In the genomic region with DNA sequence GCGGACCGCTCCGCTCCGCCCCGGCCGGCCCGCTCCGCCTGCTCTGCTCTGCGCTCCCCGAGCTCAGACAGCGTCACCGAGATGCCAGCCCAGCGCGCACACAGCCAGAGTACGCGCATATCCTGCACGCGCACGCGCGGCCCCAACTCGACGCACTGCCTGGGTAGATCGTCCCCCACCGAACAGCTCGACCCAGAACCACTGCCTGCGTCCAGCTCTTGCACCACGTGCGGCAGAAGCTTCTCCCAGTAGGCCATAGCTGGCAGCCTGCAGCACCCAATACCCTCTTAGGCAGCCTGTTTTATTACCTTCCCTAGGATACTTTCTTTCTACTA, we compare ENCODE assay signal across 8 mouse cellular contexts. TPM values are rescaled to one million over a fixed set of nuclear protein-coding genes. Genes with fewer than 3 reads are reported as not detected.
DNase-seq lines count a peak whose midpoint lies in the region; ATAC-seq and TF ChIP-seq lines count a peak whose summit lies in the region.

Gene Rhbdl1, minus strand, starts transcription at position 220 of the 335 bp plus-strand sequence.

- no peaks in the 10 kb centered on the region for H3K9me3 ChIP-seq in midbrain, embryonic 10.5 days (replicated peaks)

- DNase-seq in CD4-positive, CD25-positive, alpha-beta regulatory T cell, adult 2 months (ENCODE audit: low read depth, low spot score): peak; percentile 62
- peak; percentile 75 for DNase-seq in embryo, embryonic 9.5 days (ENCODE audit: extremely low spot score)
- peak; percentile 75 for DNase-seq in kidney, adult 11 months
- DNase-seq in left cerebral cortex, postnatal 4 days: peak; percentile 82
- no peak for DNase-seq in midbrain, embryonic 10.5 days (ENCODE audit: low spot score)

- peak within 1 kb of the TSS; percentile 81 for H3K27ac ChIP-seq in midbrain, embryonic 10.5 days (replicated peaks)
- 0 out of 2 replicates have a peak within 1 kb of the TSS, but pooled peaks have one; percentile 4 for H3K27ac ChIP-seq in small intestine, adult 2 months (ENCODE audit: insufficient read depth, low read depth, low read length)

- TF ChIP-seq CTCF in small intestine, adult 2 months (IDR thresholded peaks at IDR 0.05; ENCODE audit: extremely low read depth, insufficient read length, insufficient replicate concordance, low read depth, low read length): no peak

- H3K4me3 ChIP-seq in midbrain, embryonic 10.5 days: peak within 1 kb of the TSS; percentile 89
- peak within 1 kb of the TSS; percentile 43 for H3K4me3 ChIP-seq in small intestine, adult 2 months (ENCODE audit: low read depth, low read length)

- no peak for ATAC-seq in CD4-positive, CD25-positive, alpha-beta regulatory T cell, adult 4 months
- peak; percentile 14 for ATAC-seq in granulocyte monocyte progenitor cell, adult 5-6 weeks (replicated peaks; ENCODE audit: poor library complexity, severe bottlenecking)

- no peaks in the 10 kb centered on the region for H3K27me3 ChIP-seq in midbrain, embryonic 10.5 days (ENCODE audit: low read depth, poor library complexity, severe bottlenecking)
- no peaks in the 10 kb centered on the region for H3K27me3 ChIP-seq in small intestine, adult 2 months (ENCODE audit: control insufficient read depth, insufficient read depth, low read length)

- intact Hi-C loops in left cerebral cortex, postnatal 4 days (cut with DNase I): no loop called here

- peaks cover 61% of the 10 kb centered on the region for H3K4me1 ChIP-seq in midbrain, embryonic 10.5 days
- H3K4me1 ChIP-seq in small intestine, adult 2 months (ENCODE audit: control insufficient read depth, insufficient read depth, insufficient read length, low read length): peaks cover 39% of the 10 kb centered on the region

- WGBS in midbrain, embryonic 10.5 days: 2% methylated on average over 29 of the region's 29 CpGs
- WGBS in small intestine, adult 2 months: 4% methylated on average over 29 of the region's 29 CpGs

- H3K36me3 ChIP-seq in midbrain, embryonic 10.5 days: peaks cover 67% of the 10 kb centered on the region
- H3K36me3 ChIP-seq in small intestine, adult 2 months (ENCODE audit: control insufficient read depth, insufficient read depth, low read length): peaks cover 31% of the 10 kb centered on the region

- no peak for TF ChIP-seq POLR2A in small intestine, adult 2 months (IDR thresholded peaks at IDR 0.05; ENCODE audit: low read depth, low read length)

RNA-seq across cellular contexts. Expression of gene Rhbdl1, which starts in this region (rescaled TPM):
- polyA plus RNA-seq in CD4-positive, CD25-positive, alpha-beta regulatory T cell, adult 4 months (2017; shearing (Covaris generic)): not detected
- 1.1 and 3.0 TPM in 2 replicates for total RNA-seq in granulocyte monocyte progenitor cell, adult 5-6 weeks (2014; fragmentation: Nextera tagmentation)
- total RNA-seq in granulocyte monocyte progenitor cell, adult 5-6 weeks (2017): not detected in 2 replicates
- 10 to 100 TPM; 58.5 to 61.5 TPM for total RNA-seq in left cerebral cortex, postnatal 4 days (2021)
- polyA plus RNA-seq in midbrain, embryonic 10.5 days (2016; fragmentation: Nextera tagmentation; extraction: Ambion mirVana): 1.7 and 2.7 TPM in 2 replicates
- polyA plus RNA-seq in small intestine, adult 2 months (2012; rRNA removed): 6.9 and 10.6 TPM in 2 replicates

Comparison
In these comparisons a context has a peak if more than half of its experiments do, and no peak if none do; other contexts are left out.
1. RNA of gene Rhbdl1 (total RNA-seq): 58.5 to 61.5 TPM in left cerebral cortex, postnatal 4 days; 1.1 to 3.0 TPM in granulocyte monocyte progenitor cell, adult 5-6 weeks; every median in the first group is over 10 times any median in the second.